Mouse (Mus musculus) layer of hippocampus, adult 6 months (tissue): ENCODE results near the gene Olfr1120. TPM values are rescaled to one million over a fixed set of nuclear protein-coding genes. Genes with fewer than 3 reads are reported as not detected.

Experiments used
- long read RNA-seq, 2 experiments: library from polyadenylated mRNA; unstranded; transcript quantifications; one replicate each; pipeline ENCODE4 v2.0.0; 2019 to 2020
- polyA plus RNA-seq: library from polyadenylated mRNA; unstranded; fragments of <200 nt; fragmentation: Nextera tagmentation; gene quantifications from 2 replicates; pipeline ENCODE4 v1.2.3, GENCODE M21; 2021

The Olfr1120 gene
- not detected in 2 replicates for polyA plus RNA-seq
- long read RNA-seq, experiment 1 = 0 reads
- long read RNA-seq, experiment 2 = 0 reads

DNA sequence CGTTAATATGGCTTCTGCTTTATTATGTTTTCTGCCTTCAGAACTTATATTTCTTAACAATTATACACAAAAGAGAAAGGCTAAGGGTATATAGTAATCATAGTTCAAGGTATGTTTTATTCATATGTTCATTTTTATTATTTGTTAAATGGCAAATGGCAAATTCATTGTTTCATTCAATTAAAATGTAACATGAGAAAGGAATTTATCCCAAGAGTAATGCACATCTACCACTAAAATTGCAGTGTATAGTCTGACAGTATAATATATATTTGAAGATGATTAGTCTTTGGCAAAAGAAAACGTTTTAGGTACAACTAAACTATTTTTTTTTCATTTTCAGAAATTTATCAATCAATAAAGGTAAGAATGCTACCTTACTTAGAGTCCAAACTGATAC, at the start of gene Olfr1120:
Gene Olfr1120 (plus strand): TSS at position 301 of the 400 bp plus-strand sequence.

DNA sequence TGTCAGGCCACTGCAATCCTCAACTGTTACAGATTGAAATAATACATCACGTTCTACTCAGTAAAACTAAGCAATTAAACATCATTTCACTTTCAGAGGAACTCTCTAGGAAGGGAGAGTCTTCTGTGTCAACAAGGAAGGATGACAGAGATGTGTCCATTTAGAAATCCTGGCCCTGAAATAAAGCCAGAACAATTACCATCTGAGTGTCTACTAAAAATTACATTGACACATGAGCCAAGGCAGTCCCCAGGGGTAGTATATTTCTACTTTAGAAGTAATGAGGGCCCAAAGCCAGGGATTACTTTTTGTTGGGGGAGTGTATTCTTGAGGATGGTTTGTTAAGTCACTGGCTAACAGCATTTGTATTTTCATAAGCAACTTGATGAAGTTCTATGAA, 47.3 kb upstream of the Olfr1120 start, which contains the start of gene Olfr1118:
Gene Olfr1118 (plus strand): TSS at position 301 of the 400 bp plus-strand sequence.

DNA sequence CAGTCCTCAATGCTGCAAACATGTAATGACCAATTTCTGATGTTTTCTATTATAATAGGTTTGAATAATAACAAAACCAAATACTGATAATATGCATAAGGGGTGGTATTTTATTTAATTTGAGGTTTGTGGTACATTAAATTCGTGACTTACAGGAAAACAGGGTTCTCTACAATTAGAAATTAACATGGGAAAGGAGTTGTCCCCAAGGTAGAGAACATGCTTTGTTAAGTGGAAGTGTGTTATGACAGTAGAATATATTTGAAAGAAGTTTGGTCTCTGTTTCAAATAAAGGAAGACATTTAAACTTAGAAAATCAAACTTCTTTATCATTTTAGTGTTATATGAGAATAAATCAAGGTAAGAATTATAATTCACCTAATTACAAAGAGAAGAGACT, 15.0 kb downstream of the Olfr1120 start, which contains the start of gene Olfr1121:
Gene Olfr1121 (plus strand): TSS at position 301 of the 400 bp plus-strand sequence.

DNA sequence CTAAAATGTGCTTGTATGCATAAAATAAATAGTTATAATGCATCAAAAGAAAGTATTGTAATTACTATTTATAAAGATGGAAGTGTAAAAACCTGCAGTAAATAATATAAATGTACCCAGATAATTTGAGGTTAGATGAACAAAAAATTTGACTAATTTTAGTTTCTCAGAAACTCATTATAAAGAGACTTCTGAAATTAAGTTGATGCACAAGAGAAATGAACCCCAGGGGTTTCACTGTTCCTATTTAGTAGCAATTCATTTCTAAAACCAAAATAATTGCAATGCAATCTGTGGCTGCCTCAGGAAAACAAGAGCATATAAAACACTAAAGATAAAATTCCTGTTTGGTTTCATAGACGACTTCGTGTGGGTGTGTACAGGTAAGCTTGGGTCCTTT, 30.9 kb downstream of the Olfr1120 start, which contains the start of gene Olfr1122:
Gene Olfr1122 (plus strand): TSS at position 301 of the 400 bp plus-strand sequence.

Other genes with a start within 250 kb of the Olfr1120 start
- gene Olfr259, start 240.2 kb upstream of the Olfr1120 start, polyA plus RNA-seq = not detected in 2 replicates
- not detected in 2 replicates for gene Olfr1110, start 214.5 kb upstream of the Olfr1120 start, polyA plus RNA-seq
- not detected in 2 replicates for gene Olfr1111, start 202.2 kb upstream of the Olfr1120 start, polyA plus RNA-seq
- gene Olfr1112, start 167.0 kb upstream of the Olfr1120 start, polyA plus RNA-seq = not detected in 2 replicates
- gene Olfr1113, start 145.8 kb upstream of the Olfr1120 start, polyA plus RNA-seq = not detected in 2 replicates
- not detected in 2 replicates for gene Olfr1115, start 106.8 kb upstream of the Olfr1120 start, polyA plus RNA-seq
- gene Olfr1116, start 87.3 kb upstream of the Olfr1120 start, polyA plus RNA-seq = not detected in 2 replicates
- not detected in 2 replicates for gene Olfr1118, start 47.2 kb upstream of the Olfr1120 start, polyA plus RNA-seq
- gene Olfr1121, start 15.1 kb downstream of the Olfr1120 start, polyA plus RNA-seq = not detected in 2 replicates
- not detected in 2 replicates for gene Olfr1122, start 31.0 kb downstream of the Olfr1120 start, polyA plus RNA-seq
- gene Olfr1123, start 61.8 kb downstream of the Olfr1120 start, polyA plus RNA-seq = not detected in 2 replicates
- gene Olfr1124, start 75.5 kb downstream of the Olfr1120 start, polyA plus RNA-seq = 0.09 and 0.18 TPM in 2 replicates
- not detected in 2 replicates for gene Olfr1126, start 99.1 kb downstream of the Olfr1120 start, polyA plus RNA-seq
- not detected in 2 replicates for gene Pramel7, start 142.3 kb downstream of the Olfr1120 start, polyA plus RNA-seq
- gene Pramel6, start 151.8 kb downstream of the Olfr1120 start, polyA plus RNA-seq = not detected in 2 replicates
- gene Olfr153, start 177.0 kb downstream of the Olfr1120 start, polyA plus RNA-seq = not detected in 2 replicates
- not detected in 2 replicates for gene Olfr1128, start 190.7 kb downstream of the Olfr1120 start, polyA plus RNA-seq
- not detected in 2 replicates for gene Olfr1129, start 219.1 kb downstream of the Olfr1120 start, polyA plus RNA-seq